Mouse (Mus musculus) MEL (cell line): ENCODE measurements at regions not wholly inside any gene's neighbourhood (a gene's known extent, or its start where the extent isn't known, plus 50 kb on each side); places are given as distances from the start of the nearest gene placed in this dataset.

Source experiments
- DNase-seq: peaks from one replicate; pipeline ENCODE4 v3.0.0; 2011; ENCODE audit warnings: low read depth, low spot score
- H3K27ac ChIP-seq: 2 replicates; pipeline ENCODE4 v1.5.1; 2012; ENCODE audit warnings: low read depth, mild to moderate bottlenecking, control low read depth, low read length, moderate library complexity; ENCODE audit not compliant: control insufficient read depth
- H3K27me3 ChIP-seq, 2 experiments: fragments of 150-350 bp in 1 of 2; sonication (generic) in 1 of 2; 2 replicates each; pipeline ENCODE4 v1.6.1; 2012; ENCODE audit warnings: low read length in 2 of 2, mild to moderate bottlenecking in 2 of 2, improper control_type of control experiment in 1 of 2, moderate library complexity in 1 of 2; ENCODE audit not compliant: insufficient read depth in 2 of 2, control insufficient read depth in 1 of 2
- H3K36me3 ChIP-seq, 2 experiments: 2 replicates each; pipeline ENCODE4 v1.6.1; 2012 to 2014; ENCODE audit warnings: low read length in 2 of 2, improper control_type of control experiment in 1 of 2, inconsistent platforms in 1 of 2, mild to moderate bottlenecking in 1 of 2; ENCODE audit not compliant: insufficient read depth in 2 of 2, control insufficient read depth in 1 of 2
- H3K4me1 ChIP-seq, 2 experiments: fragments of 150-350 bp in 1 of 2; sonication (generic) in 1 of 2; 2 replicates each; pipeline ENCODE4 v1.6.1; 2012; ENCODE audit warnings: low read length in 2 of 2, improper control_type of control experiment in 1 of 2, mild to moderate bottlenecking in 1 of 2; ENCODE audit not compliant: insufficient read depth in 2 of 2, control insufficient read depth in 1 of 2
- H3K4me3 ChIP-seq, 2 experiments: fragments of 150-350 bp in 1 of 2; sonication (generic) in 1 of 2; 2 replicates each; pipeline ENCODE4 v1.5.1; 2012; ENCODE audit warnings: low read depth in 2 of 2, low read length in 2 of 2, mild to moderate bottlenecking in 2 of 2, moderate library complexity in 2 of 2, control low read depth in 1 of 2, improper control_type of control experiment in 1 of 2; ENCODE audit not compliant: control insufficient read depth in 1 of 2, insufficient read depth in 1 of 2
- H3K79me2 ChIP-seq: 2 replicates; pipeline ENCODE4 v1.6.1; 2012; ENCODE audit warnings: mild to moderate bottlenecking, low read length, moderate library complexity; ENCODE audit not compliant: control insufficient read depth, poor library complexity, insufficient read depth
- H3K9ac ChIP-seq: 2 replicates; pipeline ENCODE4 v1.6.1; 2012; ENCODE audit warnings: low read depth, mild to moderate bottlenecking, control low read depth, low read length, moderate library complexity; ENCODE audit not compliant: control insufficient read depth, poor library complexity, severe bottlenecking
- H3K9me3 ChIP-seq: fragments of 150-350 bp; sonication (generic); replicated peaks from 2 replicates; pipeline ENCODE4 v1.6.1; 2012; ENCODE audit warnings: mild to moderate bottlenecking, low read length, improper control_type of control experiment, moderate library complexity; ENCODE audit not compliant: insufficient read depth
- CHD2 ChIP-seq: IDR thresholded peaks from 2 replicates; pipeline ENCODE4 v1.6.1; 2011; ENCODE audit warnings: low read length, improper control_type of control experiment
- CTCF ChIP-seq, 3 experiments: IDR thresholded peaks in 2 of 3; conservative IDR thresholded peaks in 1 of 3; 2 replicates each; pipeline ENCODE4 v1.5.1; 2011 to 2012; ENCODE audit warnings: low read length in 3 of 3, low read depth in 2 of 3, mild to moderate bottlenecking in 2 of 3, improper control_type of control experiment in 1 of 3, inconsistent platforms in 1 of 3, mixed read lengths in 1 of 3, moderate library complexity in 1 of 3; ENCODE audit not compliant: control insufficient read depth in 1 of 3, insufficient read depth in 1 of 3, poor library complexity in 1 of 3, severe bottlenecking in 1 of 3
- E2F4 ChIP-seq: IDR thresholded peaks from 2 replicates; pipeline ENCODE4 v1.6.1; 2011; ENCODE audit warnings: low read depth, low read length, improper control_type of control experiment, borderline replicate concordance
- ETS1 ChIP-seq: IDR thresholded peaks from 2 replicates; pipeline ENCODE4 v1.6.1; 2012; ENCODE audit warnings: low read depth, mild to moderate bottlenecking, inconsistent platforms, low read length, improper control_type of control experiment, moderate library complexity
- GABPA ChIP-seq: IDR thresholded peaks from 2 replicates; pipeline ENCODE4 v1.6.1; 2012; ENCODE audit warnings: low read depth, mild to moderate bottlenecking, inconsistent platforms, low read length, improper control_type of control experiment, moderate library complexity
- HCFC1 ChIP-seq: IDR thresholded peaks from 2 replicates; pipeline ENCODE4 v1.6.1; 2012; ENCODE audit warnings: low read depth, mild to moderate bottlenecking, inconsistent platforms, low read length, improper control_type of control experiment, moderate library complexity
- MAZ ChIP-seq: IDR thresholded peaks from 2 replicates; pipeline ENCODE4 v1.6.1; 2012; ENCODE audit warnings: low read depth, mild to moderate bottlenecking, inconsistent platforms, low read length, improper control_type of control experiment
- MXI1 ChIP-seq: IDR thresholded peaks from 2 replicates; pipeline ENCODE4 v1.6.1; 2011; ENCODE audit warnings: mild to moderate bottlenecking, low read depth, low read length, improper control_type of control experiment
- NELFE ChIP-seq: IDR thresholded peaks from 2 replicates; pipeline ENCODE4 v1.6.1; 2011; ENCODE audit warnings: low read depth, low read length, improper control_type of control experiment
- NRF1 ChIP-seq: IDR thresholded peaks from 2 replicates; pipeline ENCODE4 v1.6.1; 2014; ENCODE audit warnings: low read depth, mild to moderate bottlenecking, inconsistent platforms, low read length, improper control_type of control experiment, moderate library complexity; ENCODE audit not compliant: poor library complexity, insufficient read depth, severe bottlenecking
- POLR2AphosphoS2 ChIP-seq: IDR thresholded peaks from 2 replicates; pipeline ENCODE4 v1.6.1; 2011; ENCODE audit warnings: low read length, improper control_type of control experiment
- RAD21 ChIP-seq: IDR thresholded peaks from 2 replicates; pipeline ENCODE4 v1.6.1; 2011; ENCODE audit warnings: mild to moderate bottlenecking, low read depth, low read length, improper control_type of control experiment
- RCOR1 ChIP-seq: IDR thresholded peaks from 2 replicates; pipeline ENCODE4 v1.6.1; 2012; ENCODE audit warnings: low read depth, mild to moderate bottlenecking, inconsistent platforms, low read length, improper control_type of control experiment
- SIN3A ChIP-seq: IDR thresholded peaks from 2 replicates; pipeline ENCODE4 v1.6.1; 2012; ENCODE audit warnings: low read length, improper control_type of control experiment, inconsistent platforms
- TAL1 ChIP-seq: IDR thresholded peaks from 2 replicates; pipeline ENCODE4 v1.6.1; 2012; ENCODE audit warnings: mild to moderate bottlenecking, inconsistent platforms, low read length, moderate library complexity, mixed read lengths
- TBP ChIP-seq: IDR thresholded peaks from 2 replicates; pipeline ENCODE4 v1.8.0; 2011; ENCODE audit warnings: low read depth, low read length, improper control_type of control experiment
- UBTF ChIP-seq: IDR thresholded peaks from 2 replicates; pipeline ENCODE4 v1.6.1; 2012; ENCODE audit warnings: low read depth, mild to moderate bottlenecking, inconsistent platforms, low read length, improper control_type of control experiment, moderate library complexity, borderline replicate concordance; ENCODE audit not compliant: insufficient read depth
- USF1 ChIP-seq: IDR thresholded peaks from 2 replicates; pipeline ENCODE4 v1.6.1; 2014; ENCODE audit warnings: low read depth, mild to moderate bottlenecking, inconsistent platforms, low read length, improper control_type of control experiment, moderate library complexity
- ZMIZ1 ChIP-seq: IDR thresholded peaks from 2 replicates; pipeline ENCODE4 v1.6.1; 2012; ENCODE audit warnings: low read depth, mild to moderate bottlenecking, inconsistent platforms, low read length, improper control_type of control experiment, moderate library complexity
- ZNF384 ChIP-seq: IDR thresholded peaks from 2 replicates; pipeline ENCODE4 v1.6.1; 2012; ENCODE audit warnings: low read depth, mild to moderate bottlenecking, inconsistent platforms, low read length, improper control_type of control experiment

- Histone ChIP-seq H3K36me3 (no peaks in the 10 kb centered on the region), H3K4me1 (no peaks in the 10 kb centered on the region), H3K27ac (no peak overlapping the region), H3K9ac (no peak overlapping the region), H3K4me3 (no peak overlapping the region), H3K27me3 (no peaks in the 10 kb centered on the region), H3K79me2 (no peaks in the 10 kb centered on the region), H3K9me3 (no peaks in the 10 kb centered on the region)
- DNase-seq: no peak
- TF ChIP-seq CTCF (IDR thresholded peaks at IDR 0.05 in 2 of 3, conservative IDR thresholded peaks at IDR 0.05 in 1 of 3; ENCODE audit: control insufficient read depth in 1 of 3, insufficient read depth in 1 of 3, low read depth in 2 of 3, low read length in 3 of 3, poor library complexity in 1 of 3, severe bottlenecking in 1 of 3): no peak
- no peak for TF ChIP-seq NELFE
- TF ChIP-seq RAD21: no peak
- no peak for TF ChIP-seq HCFC1
- no peak for TF ChIP-seq TBP
- TF ChIP-seq ETS1: no peak
Observed at GRCm38 (mm10) chr4:47936470-47937125, 108.4 kb upstream of the Nr4a3 start.

- no peak overlapping the region for H3K27ac ChIP-seq
- no peak overlapping the region for H3K9ac ChIP-seq
- H3K4me3 ChIP-seq: no peak overlapping the region
- H3K79me2 ChIP-seq: no peaks in the 10 kb centered on the region
- peaks cover 0 to 2% of the 10 kb centered on the region in 2 experiments; a peak in 2 of 4 replicates for H3K36me3 ChIP-seq
- no peak for TF ChIP-seq E2F4
- TF ChIP-seq ZMIZ1: no peak
- TF ChIP-seq CHD2: no peak
- TF ChIP-seq TAL1: no peak
- no peak for TF ChIP-seq RAD21
- TF ChIP-seq SIN3A: no peak
- no peak for TF ChIP-seq MXI1
- no peak for TF ChIP-seq GABPA
- no peak for TF ChIP-seq HCFC1
- no peak for TF ChIP-seq USF1
- no peak for TF ChIP-seq NRF1
- TF ChIP-seq MAZ: no peak
- TF ChIP-seq POLR2AphosphoS2: no peak
- no peak for TF ChIP-seq RCOR1
- no peak for TF ChIP-seq ZNF384
- no peak for TF ChIP-seq UBTF
- peaks cover 2 to 3% of the 10 kb centered on the region in 2 experiments; a peak in 3 of 4 replicates for H3K27me3 ChIP-seq
- no peak for DNase-seq
- H3K4me1 ChIP-seq: no peaks in the 10 kb centered on the region; a peak in 1 of 4 replicates
- no peaks in the 10 kb centered on the region for H3K9me3 ChIP-seq
Observed at GRCm38 (mm10) chr4:47947869-47948573, 96.9 kb upstream of the Nr4a3 start.
